Mouse (Mus musculus): Measurements from ENCODE around the gene Ppp1r8. TPM values are rescaled to one million over a fixed set of nuclear protein-coding genes. Genes with fewer than 3 reads are reported as not detected.

Gene Ppp1r8
- polyA plus RNA-seq, 1 experiment from 2014 or later, result 60.4 TPM

- no peak overlapping the region for H3K4me3 ChIP-seq (ENCODE audit: low read depth, low read length)
- WGBS, result 79% methylated on average over 11 of the region's 11 CpGs
- peaks cover 35% of the 10 kb centered on the region for H3K36me3 ChIP-seq (ENCODE audit: insufficient read depth)
- no peaks in the 10 kb centered on the region for H3K4me1 ChIP-seq (ENCODE audit: insufficient read depth)
- no peak overlapping the region for H3K27ac ChIP-seq (ENCODE audit: low read depth)
- no peak overlapping the region for H3K9ac ChIP-seq
- H3K27me3 ChIP-seq (ENCODE audit: insufficient read depth, low read length), result no peaks in the 10 kb centered on the region
- DNase-seq (no peak), ATAC-seq (ENCODE audit: insufficient read depth) (no peak)
- H3K9me3 ChIP-seq (ENCODE audit: low read depth, low read length), result no peaks in the 10 kb centered on the region
- H3K4me2 ChIP-seq, result no peak overlapping the region
- no peak for TF ChIP-seq CTCF (IDR thresholded peaks at IDR 0.05; ENCODE audit: low read depth)
These were observed 30.8 kb upstream of the Ppp1r8 start for GRCm38 (mm10) chr4:132873481-132874362.

- no peak for ATAC-seq (ENCODE audit: insufficient read depth)
- no peaks in the 10 kb centered on the region for H3K4me1 ChIP-seq (ENCODE audit: insufficient read depth)
- no peak overlapping the region for H3K4me2 ChIP-seq
- no peak overlapping the region for H3K4me3 ChIP-seq (ENCODE audit: low read depth, low read length)
- H3K27ac ChIP-seq (ENCODE audit: low read depth), result no peak overlapping the region
- WGBS, result 94% methylated on average over 3 of the region's 3 CpGs
- peaks cover 61% of the 10 kb centered on the region for H3K36me3 ChIP-seq (ENCODE audit: insufficient read depth)
- no peaks in the 10 kb centered on the region for H3K9me3 ChIP-seq (ENCODE audit: low read depth, low read length)
- H3K9ac ChIP-seq, result no peak overlapping the region
- DNase-seq, result no peak
- H3K27me3 ChIP-seq (ENCODE audit: insufficient read depth, low read length), result no peaks in the 10 kb centered on the region
- no peak for TF ChIP-seq CTCF (IDR thresholded peaks at IDR 0.05; ENCODE audit: low read depth)
These were observed 28.1 kb upstream of the Ppp1r8 start for GRCm38 (mm10) chr4:132871116-132871515.

GRCm38 (mm10) chr4:132864856-132865255, 21.9 kb upstream of the Ppp1r8 start:
- Histone ChIP-seq H3K4me2 (no peak overlapping the region), H3K4me1 (ENCODE audit: insufficient read depth) (no peaks in the 10 kb centered on the region), H3K27me3 (ENCODE audit: insufficient read depth, low read length) (no peaks in the 10 kb centered on the region), H3K9ac (no peak overlapping the region), H3K9me3 (ENCODE audit: low read depth, low read length) (no peaks in the 10 kb centered on the region), H3K36me3 (ENCODE audit: insufficient read depth) (peaks cover 81% of the 10 kb centered on the region), H3K4me3 (ENCODE audit: low read depth, low read length) (no peak overlapping the region), H3K27ac (ENCODE audit: low read depth) (no peak overlapping the region)
- no peak for TF ChIP-seq CTCF (IDR thresholded peaks at IDR 0.05; ENCODE audit: low read depth)
- 91% methylated on average over 2 of the region's 2 CpGs for WGBS
- DNase-seq (no peak), ATAC-seq (ENCODE audit: insufficient read depth) (no peak)

- no peak for TF ChIP-seq CTCF (IDR thresholded peaks at IDR 0.05; ENCODE audit: low read depth)
- Histone ChIP-seq H3K9me3 (ENCODE audit: low read depth, low read length) (no peaks in the 10 kb centered on the region), H3K4me3 (ENCODE audit: low read depth, low read length) (no peak overlapping the region), H3K4me1 (ENCODE audit: insufficient read depth) (no peaks in the 10 kb centered on the region), H3K9ac (no peak overlapping the region), H3K27ac (ENCODE audit: low read depth) (no peak overlapping the region), H3K36me3 (ENCODE audit: insufficient read depth) (peaks cover 80% of the 10 kb centered on the region), H3K27me3 (ENCODE audit: insufficient read depth, low read length) (no peaks in the 10 kb centered on the region), H3K4me2 (no peak overlapping the region)
- DNase-seq, result peak; percentile 55
- 66% methylated on average over 13 of the region's 13 CpGs for WGBS
- no peak for ATAC-seq (ENCODE audit: insufficient read depth)
These were observed 20.0 kb upstream of the Ppp1r8 start for GRCm38 (mm10) chr4:132863012-132863411.

GRCm38 (mm10) chr4:132860880-132861279, 17.9 kb upstream of the Ppp1r8 start:
- ATAC-seq (ENCODE audit: insufficient read depth) (no peak), DNase-seq (no peak)
- Histone ChIP-seq H3K27ac (ENCODE audit: low read depth) (no peak overlapping the region), H3K9me3 (ENCODE audit: low read depth, low read length) (no peaks in the 10 kb centered on the region), H3K4me1 (ENCODE audit: insufficient read depth) (no peaks in the 10 kb centered on the region), H3K9ac (no peak overlapping the region), H3K4me2 (no peak overlapping the region), H3K36me3 (ENCODE audit: insufficient read depth) (peaks cover 79% of the 10 kb centered on the region), H3K27me3 (ENCODE audit: insufficient read depth, low read length) (no peaks in the 10 kb centered on the region), H3K4me3 (ENCODE audit: low read depth, low read length) (no peak overlapping the region)
- TF ChIP-seq CTCF (IDR thresholded peaks at IDR 0.05; ENCODE audit: low read depth), result no peak
- 80% methylated on average over 1 of the region's 1 CpGs for WGBS

GRCm38 (mm10) chr4:132843705-132844071, 719 bp upstream of the Ppp1r8 start:
- H3K36me3 ChIP-seq (ENCODE audit: insufficient read depth), result peaks cover 19% of the 10 kb centered on the region
- H3K9ac ChIP-seq, result peak overlapping the region; percentile 88
- peak overlapping the region; percentile 75; the same call in 1 of the 2 replicates for H3K27ac ChIP-seq (ENCODE audit: low read depth)
- WGBS, result 81% methylated on average over 1 of the region's 1 CpGs
- DNase-seq (no peak), ATAC-seq (ENCODE audit: insufficient read depth) (no peak)
- H3K9me3 ChIP-seq (ENCODE audit: low read depth, low read length), result no peaks in the 10 kb centered on the region
- H3K27me3 ChIP-seq (ENCODE audit: insufficient read depth, low read length), result no peaks in the 10 kb centered on the region
- H3K4me2 ChIP-seq, result peak overlapping the region; percentile 65
- peak overlapping the region; percentile 93 for H3K4me3 ChIP-seq (ENCODE audit: low read depth, low read length)
- H3K4me1 ChIP-seq (ENCODE audit: insufficient read depth), result no peaks in the 10 kb centered on the region
- no peak for TF ChIP-seq CTCF (IDR thresholded peaks at IDR 0.05; ENCODE audit: low read depth)

- no peak for TF ChIP-seq CTCF (IDR thresholded peaks at IDR 0.05; ENCODE audit: low read depth)
- under 1% methylated on average over 30 of the region's 30 CpGs for WGBS
- no peaks in the 10 kb centered on the region for H3K4me1 ChIP-seq (ENCODE audit: insufficient read depth)
- H3K9me3 ChIP-seq (ENCODE audit: low read depth, low read length), result no peaks in the 10 kb centered on the region
- peak overlapping the region; percentile 88 for H3K9ac ChIP-seq
- DNase-seq (peak; percentile 37), ATAC-seq (ENCODE audit: insufficient read depth) (0 out of 2 replicates have a peak, but pooled peaks have one; percentile 25)
- peak overlapping the region; percentile 93 for H3K4me3 ChIP-seq (ENCODE audit: low read depth, low read length)
- H3K36me3 ChIP-seq (ENCODE audit: insufficient read depth), result peaks cover 32% of the 10 kb centered on the region
- peak overlapping the region; percentile 65 for H3K4me2 ChIP-seq
- H3K27ac ChIP-seq (ENCODE audit: low read depth), result peak overlapping the region; percentile 75
- no peaks in the 10 kb centered on the region for H3K27me3 ChIP-seq (ENCODE audit: insufficient read depth, low read length)
These were observed 575 bp downstream of the Ppp1r8 start for GRCm38 (mm10) chr4:132842281-132842906.

Data from lung, embryonic 14.5 days (tissue).